Comparison of ENCODE assay signal across 18 mouse cellular contexts in the genomic region with DNA sequence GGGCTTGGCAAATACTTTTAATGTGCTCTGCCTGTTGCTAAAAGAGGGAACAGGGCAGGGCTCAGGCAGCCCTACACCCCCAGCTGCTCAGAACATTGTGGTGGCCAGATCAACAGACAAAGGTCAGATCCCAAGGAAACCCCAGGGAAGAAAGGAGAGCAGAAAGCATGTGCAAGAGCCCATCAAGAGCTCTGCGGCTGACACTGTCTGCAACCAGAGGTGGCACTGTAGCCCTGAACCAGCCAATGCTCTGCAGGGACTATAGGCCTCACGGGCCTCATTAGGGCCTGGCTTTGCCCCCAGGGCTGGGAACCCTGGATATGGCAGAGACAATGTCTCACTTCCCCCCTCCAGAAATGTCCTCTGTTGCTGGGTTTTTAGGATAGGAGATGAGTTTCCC.
DNase-seq lines count a peak whose midpoint lies in the region; ATAC-seq and TF ChIP-seq lines count a peak whose summit lies in the region.
"Had no signal": no experiment of that assay in that cellular context is flagged by ENCODE, and none has a peak within 500 bp of the region (broad histone marks: within the 10 kb centered on the region; RNA-seq: fewer than 3 reads in every experiment).

No protein-coding gene starts in this region.

- peaks cover 36% of the 10 kb centered on the region for H3K4me1 ChIP-seq in hindbrain, embryonic 10.5 days (replicated peaks)
- peaks cover 2% of the 10 kb centered on the region for H3K4me1 ChIP-seq in hindbrain, embryonic 11.5 days (replicated peaks; ENCODE audit: control insufficient read depth, insufficient read depth, low read length)
- H3K4me1 ChIP-seq in liver, postnatal 0 days (ENCODE audit: insufficient read depth), result peaks cover 14% of the 10 kb centered on the region
- H3K4me1 ChIP-seq in liver, embryonic 12.5 days, result peaks cover 36% of the 10 kb centered on the region

- WGBS in hindbrain, embryonic 10.5 days, result 61% methylated on average over 2 of the region's 2 CpGs
- WGBS in hindbrain, embryonic 11.5 days, result 59% methylated on average over 2 of the region's 2 CpGs
- 63% methylated on average over 2 of the region's 2 CpGs for WGBS in liver, postnatal 0 days (ENCODE audit: insufficient replicate concordance)
- 60% methylated on average over 2 of the region's 2 CpGs for WGBS in liver, embryonic 12.5 days (ENCODE audit: insufficient replicate concordance)

- H3K36me3 ChIP-seq in hindbrain, embryonic 10.5 days, result no peaks in the 10 kb centered on the region
- no peaks in the 10 kb centered on the region for H3K36me3 ChIP-seq in hindbrain, embryonic 11.5 days (ENCODE audit: control insufficient read depth, insufficient read depth, low read length)
- no peaks in the 10 kb centered on the region for H3K36me3 ChIP-seq in liver, postnatal 0 days (replicated peaks; ENCODE audit: insufficient read depth, low read length)
- no peaks in the 10 kb centered on the region for H3K36me3 ChIP-seq in liver, embryonic 12.5 days
- H3K36me3 ChIP-seq: heart, embryonic 13.5 days; midbrain, embryonic 12.5 days; neural tube, embryonic 13.5 days had no signal

- DNase-seq in hindbrain, embryonic 10.5 days (ENCODE audit: low spot score), result peak; percentile 12
- no peak for DNase-seq in hindbrain, embryonic 11.5 days (ENCODE audit: low spot score)
- DNase-seq in liver, postnatal 0 days, result no peak
- DNase-seq in thymus, postnatal 4 days, result peak; percentile 35
- no peak for DNase-seq in thymus, postnatal 36 days
- DNase-seq in testis, postnatal 14 days (ENCODE audit: low spot score), result no peak
- DNase-seq: adrenal gland, adult 8-10 months; cerebellum, adult 9-10 months; forebrain, postnatal 0 days; gastrocnemius, postnatal 36 days; right cerebral cortex, adult 18-20 months had no signal

- no peak overlapping the region for H3K4me3 ChIP-seq in hindbrain, embryonic 10.5 days
- H3K4me3 ChIP-seq in hindbrain, embryonic 11.5 days (ENCODE audit: low read depth, low read length), result no peak overlapping the region
- no peak overlapping the region for H3K4me3 ChIP-seq in liver, postnatal 0 days (ENCODE audit: low read depth, low read length)
- H3K4me3 ChIP-seq in liver, embryonic 12.5 days, result no peak overlapping the region
- H3K4me3 ChIP-seq: heart, embryonic 13.5 days; layer of hippocampus, adult 2 months; midbrain, embryonic 12.5 days; neural tube, embryonic 13.5 days had no signal

- no peak for ATAC-seq in hindbrain, embryonic 11.5 days (ENCODE audit: low FRiP score)
- no peak for ATAC-seq in liver, postnatal 0 days
- ATAC-seq in liver, embryonic 12.5 days, result no peak
- ATAC-seq: forebrain, postnatal 0 days; inflammation-experienced regulatory T-cells, adult 6 months; Patski had no signal

- H3K27ac ChIP-seq in hindbrain, embryonic 10.5 days, result peak overlapping the region; percentile 30; the same call in 1 of the 2 replicates
- H3K27ac ChIP-seq in hindbrain, embryonic 11.5 days (ENCODE audit: low read depth, low read length), result no peak overlapping the region
- no peak overlapping the region for H3K27ac ChIP-seq in liver, postnatal 0 days (ENCODE audit: low read depth)
- no peak overlapping the region for H3K27ac ChIP-seq in liver, embryonic 12.5 days
- H3K27ac ChIP-seq: heart, embryonic 13.5 days; layer of hippocampus, adult 2 months; midbrain, embryonic 12.5 days; neural tube, embryonic 13.5 days had no signal

- no peak for TF ChIP-seq EP300 in liver, postnatal 0 days (IDR thresholded peaks at IDR 0.05; ENCODE audit: low read depth)

- no peaks in the 10 kb centered on the region for H3K9me3 ChIP-seq in hindbrain, embryonic 10.5 days
- H3K9me3 ChIP-seq in hindbrain, embryonic 11.5 days (ENCODE audit: control insufficient read depth, low read length), result no peaks in the 10 kb centered on the region
- H3K9me3 ChIP-seq in liver, postnatal 0 days (ENCODE audit: low read length), result no peaks in the 10 kb centered on the region
- H3K9me3 ChIP-seq in liver, embryonic 12.5 days (replicated peaks), result no peaks in the 10 kb centered on the region
- H3K9me3 ChIP-seq: heart, embryonic 13.5 days; midbrain, embryonic 12.5 days; neural tube, embryonic 13.5 days had no signal

- peak; percentile 24; the same call in 1 of the 2 replicates for TF ChIP-seq CTCF in liver, postnatal 0 days (IDR thresholded peaks at IDR 0.05; ENCODE audit: low read depth)

- no peak overlapping the region for H3K9ac ChIP-seq in hindbrain, embryonic 11.5 days (ENCODE audit: low read depth, low read length)
- H3K9ac ChIP-seq in liver, postnatal 0 days (replicated peaks), result no peak overlapping the region
- no peak overlapping the region for H3K9ac ChIP-seq in liver, embryonic 12.5 days
- H3K9ac ChIP-seq: forebrain, postnatal 0 days; heart, embryonic 13.5 days; midbrain, embryonic 12.5 days; neural tube, embryonic 13.5 days had no signal

- H3K4me2 ChIP-seq in hindbrain, embryonic 11.5 days (replicated peaks; ENCODE audit: low read depth, low read length), result no peak overlapping the region
- H3K4me2 ChIP-seq in liver, postnatal 0 days (ENCODE audit: low read depth, low read length), result no peak overlapping the region
- no peak overlapping the region for H3K4me2 ChIP-seq in liver, embryonic 12.5 days
- H3K4me2 ChIP-seq: heart, embryonic 13.5 days; midbrain, embryonic 12.5 days; neural tube, embryonic 13.5 days had no signal

- H3K27me3 ChIP-seq in hindbrain, embryonic 10.5 days (ENCODE audit: insufficient read depth, poor library complexity, severe bottlenecking), result peaks cover 5% of the 10 kb centered on the region; the same call in 1 of the 2 replicates
- no peaks in the 10 kb centered on the region for H3K27me3 ChIP-seq in hindbrain, embryonic 11.5 days (ENCODE audit: control insufficient read depth, insufficient read depth, low read length)
- no peaks in the 10 kb centered on the region for H3K27me3 ChIP-seq in liver, postnatal 0 days (ENCODE audit: insufficient read depth, low read length)
- no peaks in the 10 kb centered on the region for H3K27me3 ChIP-seq in liver, embryonic 12.5 days (replicated peaks)
- H3K27me3 ChIP-seq: heart, embryonic 13.5 days; midbrain, embryonic 12.5 days; neural tube, embryonic 13.5 days; Patski had no signal

Comparison
In these comparisons a context has a peak if more than half of its experiments do, and no peak if none do; other contexts are left out.
1. DNase-seq: peak in hindbrain, embryonic 10.5 days (single experiment) and thymus, postnatal 4 days (single experiment); none in hindbrain, embryonic 11.5 days (single experiment), liver, postnatal 0 days (single experiment), thymus, postnatal 36 days (0 of 2) and testis, postnatal 14 days (single experiment).